Mouse (Mus musculus) forebrain, embryonic 13.5 days (tissue): Measurements from ENCODE around the gene Fam107b. TPM values are rescaled to one million over a fixed set of nuclear protein-coding genes. Genes with fewer than 3 reads are reported as not detected.
A peak's percentile ranks its signal among the peaks of the same experiment; 100 is the strongest.

Experiments used
- ATAC-seq: fragments of 200-750 bp; cut with Nextera tagmentation; 2 replicates; pipeline ENCODE4 v1.8.0; 2017
- H3K27ac ChIP-seq: fragments of 300-500 bp; sonication (generic); 2 replicates; pipeline ENCODE4 v1.5.1; 2015; ENCODE audit warnings: inconsistent platforms, mild to moderate bottlenecking, moderate library complexity
- H3K27me3 ChIP-seq: fragments of 300-500 bp; sonication (generic); 2 replicates; pipeline ENCODE4 v1.6.1; 2015; ENCODE audit warnings: mild to moderate bottlenecking, inconsistent platforms
- H3K36me3 ChIP-seq: fragments of 300-500 bp; sonication (generic); 2 replicates; pipeline ENCODE4 v1.6.1; 2015; ENCODE audit warnings: mild to moderate bottlenecking, inconsistent platforms; ENCODE audit not compliant: poor library complexity, severe bottlenecking
- H3K4me1 ChIP-seq: fragments of 300-500 bp; sonication (generic); 2 replicates; pipeline ENCODE4 v1.6.1; 2015; ENCODE audit warnings: inconsistent platforms
- H3K4me2 ChIP-seq: fragments of 300-500 bp; sonication (generic); 2 replicates; pipeline ENCODE4 v1.6.1; 2015; ENCODE audit warnings: inconsistent platforms, mild to moderate bottlenecking, moderate library complexity
- H3K4me3 ChIP-seq: fragments of 300-500 bp; sonication (generic); 2 replicates; pipeline ENCODE4 v1.5.1; 2015; ENCODE audit warnings: mild to moderate bottlenecking, inconsistent platforms
- H3K9ac ChIP-seq: fragments of 300-500 bp; sonication (generic); 2 replicates; pipeline ENCODE4 v1.6.1; 2015; ENCODE audit warnings: mild to moderate bottlenecking, inconsistent platforms
- H3K9me3 ChIP-seq: fragments of 300-500 bp; sonication (generic); replicated peaks from 2 replicates; pipeline ENCODE4 v1.6.1; 2016; ENCODE audit warnings: inconsistent platforms
- WGBS: fragments of 180-500 bp; shearing (Covaris S2); methylation state at CpG from one replicate; pipeline ENCODE4 v1.1.7; 2015; 5-methylcytosine and 5-hydroxymethylcytosine counted together
- polyA plus RNA-seq: library from polyadenylated mRNA; unstranded; fragments of >200 nt; fragmentation: Nextera tagmentation; extraction: Ambion mirVana; gene quantifications from 2 replicates; pipeline ENCODE4 v1.2.1, GENCODE M21; 2015

Gene Fam107b
- polyA plus RNA-seq, 1 experiment from 2014 or later, result 45.2 TPM

DNA sequence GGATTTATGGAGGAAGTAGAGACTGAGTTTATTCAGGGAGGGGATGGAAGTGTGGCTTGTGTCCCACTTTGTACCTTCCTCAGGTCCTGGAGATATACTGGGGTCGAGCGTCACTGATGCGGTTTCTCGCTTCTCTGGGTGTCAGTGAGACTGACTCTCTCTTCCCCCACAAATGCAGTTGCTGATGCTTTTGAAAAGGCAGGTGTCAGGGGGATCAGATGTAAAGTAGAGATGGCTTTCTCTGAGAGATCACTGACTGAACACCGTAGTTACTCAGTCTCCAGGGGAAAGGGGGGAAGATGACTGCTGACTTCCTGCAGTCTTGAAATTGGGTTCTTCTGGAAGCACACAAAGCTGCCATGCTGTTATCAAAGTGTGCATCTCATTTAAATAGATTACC lies 185.6 kb downstream of the Fam107b start:
- no peaks in the 10 kb centered on the region for H3K27me3 ChIP-seq
- H3K27ac ChIP-seq, result no peak overlapping the region
- WGBS, result 89% methylated on average over 5 of the region's 5 CpGs

DNA sequence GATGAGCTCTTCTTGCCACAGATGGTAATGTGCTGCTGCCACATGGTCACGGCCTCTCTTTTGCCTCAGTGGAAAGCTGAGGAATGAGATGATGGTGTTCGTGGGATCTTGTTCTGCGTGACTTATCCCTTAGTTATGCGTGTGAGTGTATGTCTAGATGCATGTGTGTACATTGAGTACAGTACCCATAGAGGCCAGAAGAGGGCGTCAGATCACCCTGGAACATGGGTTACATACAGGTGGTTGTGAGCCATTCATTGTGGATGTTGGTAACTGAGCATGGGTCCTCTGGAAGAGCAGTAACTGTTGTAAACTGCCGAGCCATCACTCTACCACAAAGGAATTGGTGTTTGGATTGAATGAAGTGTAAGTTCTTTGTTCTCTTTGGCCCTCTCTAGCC lies 188.1 kb downstream of the Fam107b start:
- Histone ChIP-seq H3K9me3 (no peaks in the 10 kb centered on the region), H3K9ac (no peak overlapping the region), H3K27ac (no peak overlapping the region), H3K4me1 (peaks cover 39% of the 10 kb centered on the region), H3K4me2 (no peak overlapping the region), H3K36me3 (no peaks in the 10 kb centered on the region), H3K27me3 (no peaks in the 10 kb centered on the region), H3K4me3 (no peak overlapping the region)
- no peak for ATAC-seq
- WGBS, result 88% methylated on average over 6 of the region's 6 CpGs

More for the DNA sequence above, 185.6 kb downstream of the Fam107b start:
- Histone ChIP-seq H3K9ac (no peak overlapping the region), H3K4me1 (peaks cover 43% of the 10 kb centered on the region), H3K9me3 (no peaks in the 10 kb centered on the region), H3K4me3 (no peak overlapping the region), H3K4me2 (no peak overlapping the region), H3K36me3 (no peaks in the 10 kb centered on the region)
- no peak for ATAC-seq

DNA sequence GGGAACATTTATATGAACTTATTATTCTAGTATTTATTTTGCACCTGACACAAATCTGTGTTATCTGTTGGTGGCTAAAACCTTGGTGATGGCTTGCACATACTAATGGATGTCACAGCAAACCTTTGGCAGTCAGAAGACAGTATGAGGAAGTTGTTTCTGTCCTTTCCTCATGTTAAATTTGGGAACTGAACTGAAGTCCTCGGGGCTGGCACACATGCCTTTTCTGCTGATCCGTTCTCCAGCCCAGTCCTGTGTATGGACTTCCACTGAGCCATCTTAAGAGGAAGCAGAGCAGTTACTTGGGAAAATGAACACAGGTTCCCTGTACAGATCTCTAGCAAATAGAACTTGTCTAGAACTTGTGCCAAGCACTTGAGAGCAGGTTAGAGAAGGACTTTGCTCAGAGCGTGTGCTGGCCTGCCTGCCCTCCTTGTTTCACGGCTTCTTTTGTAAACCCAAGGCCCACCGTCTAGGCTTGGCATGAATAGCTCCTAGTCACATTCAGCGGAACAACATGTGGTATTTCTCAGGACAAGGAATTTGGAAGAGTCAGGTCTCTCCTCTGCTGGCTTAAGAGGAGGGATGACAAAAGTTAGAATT lies 190.0 kb downstream of the Fam107b start:
- no peak overlapping the region for H3K27ac ChIP-seq

DNA sequence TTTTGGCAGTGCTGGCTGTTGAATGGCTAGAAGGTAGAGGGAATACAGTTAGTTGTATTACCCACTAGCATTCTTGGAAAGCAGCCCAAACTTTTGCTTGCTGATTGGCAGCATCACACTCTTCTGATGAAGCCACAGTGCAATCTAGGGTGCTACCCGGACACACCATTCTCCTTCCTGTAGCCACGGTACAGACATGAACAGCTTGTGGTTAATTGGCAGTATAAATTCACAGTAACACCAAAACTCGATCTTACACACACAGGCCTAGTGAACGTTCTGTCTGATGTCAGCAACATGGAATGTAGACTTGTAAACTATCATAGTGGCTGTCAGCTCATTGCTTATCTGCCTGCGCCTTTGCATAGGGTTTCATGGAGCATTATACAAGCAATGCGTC lies 193.8 kb downstream of the Fam107b start:
- Histone ChIP-seq H3K4me2 (no peak overlapping the region), H3K27ac (peak overlapping the region; percentile 45), H3K4me3 (no peak overlapping the region), H3K4me1 (peaks cover 35% of the 10 kb centered on the region), H3K36me3 (no peaks in the 10 kb centered on the region), H3K27me3 (no peaks in the 10 kb centered on the region), H3K9ac (no peak overlapping the region), H3K9me3 (no peaks in the 10 kb centered on the region)
- ATAC-seq, result peak; percentile 61
- WGBS, result 55% methylated on average over 6 of the region's 6 CpGs

More for the DNA sequence above, 190.0 kb downstream of the Fam107b start:
- Histone ChIP-seq H3K4me3 (no peak overlapping the region), H3K4me2 (no peak overlapping the region), H3K36me3 (no peaks in the 10 kb centered on the region), H3K9ac (no peak overlapping the region), H3K27me3 (no peaks in the 10 kb centered on the region), H3K9me3 (no peaks in the 10 kb centered on the region), H3K4me1 (peaks cover 40% of the 10 kb centered on the region)
- WGBS, result 77% methylated on average over 6 of the region's 6 CpGs
- no peak for ATAC-seq

DNA sequence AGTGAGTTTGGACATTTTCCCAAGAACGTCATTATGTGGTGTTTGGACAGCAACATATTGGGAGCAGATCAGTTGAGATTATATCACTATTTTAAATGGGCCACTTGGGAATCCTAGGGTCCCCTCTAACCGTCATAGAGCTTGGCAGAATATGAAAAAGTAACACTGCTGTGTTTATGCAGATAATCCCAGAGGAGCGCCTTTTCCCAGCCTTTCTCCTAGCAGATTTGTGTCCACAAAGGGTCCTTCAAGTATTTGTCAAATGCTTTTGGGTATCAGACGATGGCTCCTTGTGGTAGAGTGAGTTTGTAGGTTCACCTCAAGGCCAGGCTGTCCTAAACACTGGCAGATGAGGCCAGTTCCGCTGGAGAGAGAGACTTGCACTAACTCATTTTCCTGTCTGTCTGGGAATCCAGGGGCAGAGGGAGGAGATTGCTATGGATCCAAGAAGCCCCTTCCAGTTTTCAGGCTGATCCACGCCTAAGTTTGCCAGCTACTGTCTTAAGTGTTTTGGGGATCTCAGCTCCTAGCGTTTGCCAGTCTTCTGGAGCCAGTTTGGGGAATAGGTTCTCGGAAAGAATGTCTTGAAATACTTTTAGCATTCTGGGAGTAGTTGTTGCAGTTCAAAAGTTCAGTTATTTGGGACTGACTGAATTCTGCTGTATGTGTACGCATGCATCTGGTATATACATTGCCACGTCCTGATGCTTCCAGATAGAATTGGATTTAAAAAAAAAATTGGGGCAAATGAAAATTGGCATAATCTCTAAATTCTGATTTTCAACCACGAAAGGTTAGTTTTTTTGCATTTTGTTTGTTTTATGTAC lies 195.9 kb downstream of the Fam107b start:
- H3K9ac ChIP-seq, result no peak overlapping the region
- H3K36me3 ChIP-seq, result no peaks in the 10 kb centered on the region
- H3K9me3 ChIP-seq, result no peaks in the 10 kb centered on the region
- peaks cover 35% of the 10 kb centered on the region for H3K4me1 ChIP-seq
- ATAC-seq, result no peak
- no peak overlapping the region for H3K4me3 ChIP-seq
- 78% methylated on average over 11 of the region's 11 CpGs for WGBS
- H3K27me3 ChIP-seq, result no peaks in the 10 kb centered on the region
- H3K27ac ChIP-seq, result no peak overlapping the region
- H3K4me2 ChIP-seq, result no peak overlapping the region

DNA sequence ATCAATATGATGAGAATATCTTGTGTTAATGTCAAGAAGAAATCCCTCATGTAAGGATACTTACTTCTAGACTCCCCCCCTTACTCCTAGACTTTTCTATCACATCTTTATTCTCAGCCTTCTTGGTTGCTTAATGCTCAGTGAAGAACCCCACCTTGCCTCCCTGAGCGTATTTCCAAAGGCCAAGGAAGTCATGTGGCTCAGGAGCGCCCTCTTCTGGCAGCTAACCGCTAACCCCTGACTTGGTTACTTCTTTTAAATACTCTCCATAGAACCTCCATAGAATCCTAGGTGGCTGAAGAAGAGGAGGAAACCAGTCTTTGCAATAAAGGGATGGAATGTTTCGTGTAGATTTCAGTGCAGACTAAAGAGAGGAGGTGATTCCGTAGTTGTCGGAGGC lies 199.0 kb downstream of the Fam107b start:
- WGBS, result 28% methylated on average over 6 of the region's 6 CpGs
- Histone ChIP-seq H3K36me3 (no peaks in the 10 kb centered on the region), H3K9me3 (no peaks in the 10 kb centered on the region), H3K4me3 (no peak overlapping the region), H3K27me3 (no peaks in the 10 kb centered on the region), H3K4me2 (no peak overlapping the region), H3K27ac (no peak overlapping the region), H3K9ac (no peak overlapping the region), H3K4me1 (peaks cover 18% of the 10 kb centered on the region)
- peak; percentile 70 for ATAC-seq

DNA sequence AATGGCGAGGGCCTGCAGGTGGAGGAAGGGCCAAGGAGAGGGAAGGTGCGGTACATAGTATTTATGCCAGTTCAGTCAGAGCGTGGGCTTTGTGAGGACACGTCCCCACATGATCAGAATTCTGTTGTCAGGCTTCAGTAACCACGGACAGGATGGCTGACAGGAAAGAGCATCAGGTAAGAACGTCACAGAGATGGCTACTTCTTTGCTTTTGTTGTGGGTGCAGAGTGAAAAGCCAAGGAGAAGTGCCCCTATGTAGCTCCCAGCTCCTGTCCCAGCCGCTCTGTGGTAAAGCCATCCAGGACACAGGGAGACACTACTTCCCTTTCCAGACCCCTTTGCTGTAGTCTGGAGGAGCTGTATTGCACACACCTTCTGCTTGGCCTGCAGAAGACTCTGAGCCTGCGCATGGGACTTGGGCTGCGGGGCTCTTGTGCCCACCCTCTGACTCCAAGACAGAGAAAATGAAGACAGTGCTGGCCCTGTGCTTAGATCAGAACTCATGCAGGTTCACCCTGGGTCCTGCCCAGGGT lies 199.6 kb downstream of the Fam107b start:
- H3K4me3 ChIP-seq, result no peak overlapping the region
- no peak overlapping the region for H3K4me2 ChIP-seq
- H3K4me1 ChIP-seq, result peaks cover 13% of the 10 kb centered on the region
- 85% methylated on average over 9 of the region's 9 CpGs for WGBS
- H3K36me3 ChIP-seq, result no peaks in the 10 kb centered on the region
- no peaks in the 10 kb centered on the region for H3K9me3 ChIP-seq
- H3K27me3 ChIP-seq, result no peaks in the 10 kb centered on the region
- peak; percentile 30; the same call in 1 of the 2 replicates for ATAC-seq
- no peak overlapping the region for H3K27ac ChIP-seq
- no peak overlapping the region for H3K9ac ChIP-seq

DNA sequence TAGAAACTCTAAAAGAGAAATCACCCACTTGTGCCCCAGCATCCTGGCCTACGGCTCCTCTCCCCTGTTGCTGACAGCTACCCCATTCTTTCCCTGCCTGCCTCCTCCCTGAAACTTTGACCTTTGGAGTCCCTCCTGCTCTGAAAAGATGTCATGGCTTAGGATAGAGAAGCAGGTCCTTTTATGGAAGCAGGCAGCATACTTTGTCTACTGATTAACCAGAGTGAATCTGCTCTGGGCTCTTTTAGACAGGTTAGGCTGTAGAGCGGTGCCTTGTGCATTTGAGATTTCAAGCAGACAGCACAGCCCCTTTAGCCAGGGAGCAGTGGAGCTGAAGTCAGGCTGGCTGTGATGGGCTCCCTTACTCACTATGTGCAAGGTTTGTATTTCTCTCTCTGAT lies 200.1 kb downstream of the Fam107b start:
- H3K4me2 ChIP-seq, result no peak overlapping the region
- no peak for ATAC-seq
- no peaks in the 10 kb centered on the region for H3K27me3 ChIP-seq
- H3K9me3 ChIP-seq, result no peaks in the 10 kb centered on the region
- no peak overlapping the region for H3K9ac ChIP-seq
- H3K27ac ChIP-seq, result no peak overlapping the region
- H3K36me3 ChIP-seq, result no peaks in the 10 kb centered on the region
- no peak overlapping the region for H3K4me3 ChIP-seq
- WGBS, result 87% methylated on average over 2 of the region's 2 CpGs
- H3K4me1 ChIP-seq, result peaks cover 12% of the 10 kb centered on the region

DNA sequence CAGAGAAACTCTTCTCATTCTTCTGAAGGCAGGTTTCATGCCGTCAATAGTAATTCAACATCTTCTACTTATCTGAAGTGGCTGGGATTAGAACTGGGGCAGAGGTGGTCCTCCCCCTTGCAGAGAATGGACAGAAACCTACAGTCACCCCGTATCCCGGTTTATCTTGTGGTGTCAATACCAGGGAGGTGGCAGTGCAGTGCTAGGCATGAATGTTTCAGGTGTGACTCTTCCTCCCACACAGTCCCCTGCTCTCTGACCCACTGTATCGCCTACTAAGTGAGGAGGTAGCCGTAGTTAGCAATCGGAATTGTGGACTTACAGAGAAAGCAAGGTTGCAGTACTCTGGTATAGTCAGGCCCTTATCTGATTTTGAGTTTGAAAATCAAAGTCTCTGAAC lies 201.2 kb downstream of the Fam107b start:
- Histone ChIP-seq H3K4me3 (no peak overlapping the region), H3K27me3 (no peaks in the 10 kb centered on the region), H3K27ac (no peak overlapping the region), H3K4me2 (no peak overlapping the region), H3K9ac (no peak overlapping the region), H3K36me3 (no peaks in the 10 kb centered on the region), H3K4me1 (peaks cover 4% of the 10 kb centered on the region; the same call in 1 of the 2 replicates), H3K9me3 (no peaks in the 10 kb centered on the region)
- WGBS, result 97% methylated on average over 6 of the region's 6 CpGs
- no peak for ATAC-seq

DNA sequence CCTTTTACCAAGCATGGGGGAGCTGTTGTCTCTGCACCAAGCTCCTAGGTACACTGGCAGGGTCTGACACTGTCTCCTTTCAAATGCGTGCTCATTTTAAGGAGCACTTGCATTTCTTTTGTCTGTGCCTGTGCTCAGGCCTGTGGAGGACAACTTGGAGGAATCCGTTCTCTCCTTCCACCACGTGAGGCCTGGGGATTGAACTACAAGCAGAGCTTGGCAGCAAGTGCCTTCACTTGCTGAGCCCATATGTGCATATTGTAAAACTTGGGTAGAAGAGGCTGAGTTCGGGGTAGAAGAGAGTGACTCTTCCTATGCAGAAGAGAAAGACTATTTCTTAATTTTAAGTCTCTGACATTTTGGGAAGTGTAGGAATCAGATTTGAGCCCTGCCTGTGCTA lies 202.8 kb downstream of the Fam107b start:
- Histone ChIP-seq H3K4me3 (no peak overlapping the region), H3K27me3 (no peaks in the 10 kb centered on the region), H3K4me2 (no peak overlapping the region), H3K9ac (no peak overlapping the region), H3K9me3 (no peaks in the 10 kb centered on the region), H3K36me3 (0 out of 2 replicates have a peak, but pooled peaks cover 2% of the 10 kb centered on the region), H3K27ac (no peak overlapping the region), H3K4me1 (peaks cover 4% of the 10 kb centered on the region; the same call in 1 of the 2 replicates)
- ATAC-seq, result no peak
- WGBS, result 60% methylated on average over 4 of the region's 4 CpGs

DNA sequence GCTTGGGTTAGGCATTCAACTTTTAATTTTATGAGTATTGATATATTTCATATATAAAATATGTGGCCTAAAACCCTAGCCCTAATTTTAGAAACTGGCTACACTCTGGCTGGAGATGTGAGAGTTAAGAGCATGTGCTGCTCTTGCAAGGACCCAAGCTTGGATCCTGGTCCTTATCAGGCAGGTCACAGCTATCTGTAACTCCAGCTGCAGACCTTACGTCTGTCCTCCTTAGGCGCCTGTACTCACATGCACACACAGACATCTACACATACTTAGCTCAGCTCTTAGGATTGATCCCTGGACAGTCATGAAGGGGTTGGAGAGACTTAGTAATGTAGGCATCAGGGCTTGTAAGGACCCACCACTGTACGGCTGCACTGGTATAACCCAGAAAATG lies 205.3 kb downstream of the Fam107b start:
- no peak overlapping the region for H3K9ac ChIP-seq
- no peak for ATAC-seq
- 96% methylated on average over 3 of the region's 3 CpGs for WGBS
- no peaks in the 10 kb centered on the region for H3K9me3 ChIP-seq
- H3K4me3 ChIP-seq, result no peak overlapping the region
- H3K27ac ChIP-seq, result no peak overlapping the region
- H3K27me3 ChIP-seq, result no peaks in the 10 kb centered on the region
- peaks cover 25% of the 10 kb centered on the region for H3K36me3 ChIP-seq
- H3K4me2 ChIP-seq, result no peak overlapping the region
- peaks cover 4% of the 10 kb centered on the region; the same call in 1 of the 2 replicates for H3K4me1 ChIP-seq

DNA sequence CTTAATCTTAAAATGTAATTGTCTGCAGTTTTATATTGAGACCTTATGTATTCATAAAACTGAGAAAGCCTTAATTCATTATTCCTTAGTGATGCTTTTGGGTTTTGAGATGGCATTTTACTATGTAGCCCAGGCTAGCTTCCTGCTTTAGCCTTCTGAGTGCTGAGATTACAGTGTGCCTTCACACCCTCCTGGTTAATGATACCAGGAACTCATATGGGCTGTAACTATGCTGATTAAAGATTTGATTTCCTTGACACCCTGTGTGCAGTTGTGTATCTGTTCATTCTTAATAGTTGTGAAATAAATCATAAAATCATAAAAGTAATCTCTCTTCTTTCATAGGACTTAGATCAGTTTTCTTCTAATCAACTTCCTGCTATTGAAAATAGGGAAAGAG lies 205.8 kb downstream of the Fam107b start:
- no peak overlapping the region for H3K4me3 ChIP-seq
- H3K27ac ChIP-seq, result no peak overlapping the region
- H3K9ac ChIP-seq, result no peak overlapping the region
- no peaks in the 10 kb centered on the region for H3K9me3 ChIP-seq
- H3K4me2 ChIP-seq, result no peak overlapping the region
- no peaks in the 10 kb centered on the region for H3K27me3 ChIP-seq
- peaks cover 29% of the 10 kb centered on the region for H3K36me3 ChIP-seq
- no peak for ATAC-seq
- H3K4me1 ChIP-seq, result peaks cover 4% of the 10 kb centered on the region; the same call in 1 of the 2 replicates
